Mouse (Mus musculus): ENCODE measurements around the gene Usp37.
A peak's percentile ranks its signal among the peaks of the same experiment; 100 is the strongest.

The Usp37 gene

GRCm38 (mm10) chr1:74460273-74460672 lies 83.8 kb downstream of the Usp37 start:
- DNase-seq: peak; percentile 30 to 35

DNA sequence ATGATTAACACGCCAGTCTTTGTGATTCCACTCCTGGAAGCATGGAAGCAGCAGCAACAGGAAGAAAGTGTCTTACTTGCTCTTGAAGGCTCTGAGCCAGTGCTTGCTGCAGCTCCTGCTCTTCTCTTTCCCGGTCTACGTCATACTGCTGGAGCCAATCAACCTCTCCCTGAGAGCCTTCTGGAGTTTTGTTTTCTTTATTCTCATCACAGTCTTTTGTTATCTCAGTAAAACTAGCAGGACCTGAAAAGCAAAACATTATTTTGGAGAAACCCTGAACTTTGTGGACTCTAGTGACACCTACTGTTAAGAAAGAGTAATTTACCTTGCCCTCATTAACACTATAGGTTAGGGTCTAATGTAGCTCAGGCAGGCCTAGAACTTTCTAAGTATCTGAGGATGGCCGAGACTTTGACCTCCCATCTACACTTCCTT lies 91.5 kb downstream of the Usp37 start:
- peak in 1 of 2 experiments; percentile 8 for DNase-seq

- DNase-seq: no peak
Observed at GRCm38 (mm10) chr1:74444538-74444937, 99.5 kb downstream of the Usp37 start.

DNA sequence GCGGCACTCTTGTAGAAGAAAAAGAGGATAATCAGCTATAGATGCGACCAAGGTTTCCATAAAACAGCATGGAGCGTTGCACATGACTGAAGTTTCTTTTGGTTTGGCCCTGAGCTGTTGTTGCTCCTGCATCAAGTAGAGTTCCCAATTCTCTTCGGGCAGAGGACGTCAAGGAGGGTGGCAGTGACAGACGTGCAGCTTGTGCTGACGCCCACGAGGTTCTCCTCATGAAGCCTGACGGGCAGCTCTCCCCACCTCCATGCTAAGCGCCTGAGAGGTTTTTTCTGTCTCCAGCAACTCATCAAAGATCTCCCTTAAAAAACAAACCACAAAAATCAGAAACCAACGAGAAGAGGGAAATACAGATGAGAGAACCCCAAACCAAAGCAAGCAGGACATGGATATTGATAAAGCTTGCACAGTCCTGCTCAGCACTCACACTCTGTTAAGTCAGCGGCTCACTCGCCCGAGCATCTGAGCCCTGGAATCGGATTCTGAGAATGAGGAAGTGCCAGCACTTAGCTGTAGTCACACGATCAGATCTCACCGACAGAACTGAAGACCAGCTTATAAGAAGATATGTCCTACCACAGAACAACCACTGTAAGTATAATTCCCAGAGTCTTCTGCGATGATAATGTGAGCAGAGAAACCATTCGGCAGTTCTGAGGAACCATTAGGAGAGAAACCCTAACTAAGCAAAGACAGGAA lies 104.8 kb downstream of the Usp37 start:
- DNase-seq: no peak

- no peak for DNase-seq
Observed at GRCm38 (mm10) chr1:74437702-74438427, 106.2 kb downstream of the Usp37 start.

- DNase-seq: no peak
Observed at GRCm38 (mm10) chr1:74435563-74435962, 108.5 kb downstream of the Usp37 start.

GRCm38 (mm10) chr1:74434596-74434995 lies 109.5 kb downstream of the Usp37 start:
- no peak for DNase-seq

DNA sequence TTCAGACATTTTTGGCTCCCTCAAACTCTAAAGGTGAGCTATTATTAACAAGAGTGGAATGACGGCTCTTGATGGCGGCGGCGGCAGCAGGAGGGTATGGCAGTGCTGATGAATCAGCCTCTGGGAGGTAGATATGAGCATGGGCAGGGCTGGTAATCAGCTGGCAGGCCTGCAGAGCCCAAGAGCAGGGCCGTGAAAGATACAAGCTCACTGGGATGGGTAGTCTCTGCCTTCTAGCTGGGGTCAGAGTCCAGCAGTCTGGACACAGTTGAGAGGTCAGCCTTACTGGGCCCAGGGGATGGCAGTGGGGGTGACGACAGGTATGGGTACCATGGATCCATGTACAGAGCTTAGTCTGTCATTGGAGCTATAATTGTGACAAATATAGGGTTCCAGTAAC lies 110.9 kb downstream of the Usp37 start:
- no peak for DNase-seq

DNA sequence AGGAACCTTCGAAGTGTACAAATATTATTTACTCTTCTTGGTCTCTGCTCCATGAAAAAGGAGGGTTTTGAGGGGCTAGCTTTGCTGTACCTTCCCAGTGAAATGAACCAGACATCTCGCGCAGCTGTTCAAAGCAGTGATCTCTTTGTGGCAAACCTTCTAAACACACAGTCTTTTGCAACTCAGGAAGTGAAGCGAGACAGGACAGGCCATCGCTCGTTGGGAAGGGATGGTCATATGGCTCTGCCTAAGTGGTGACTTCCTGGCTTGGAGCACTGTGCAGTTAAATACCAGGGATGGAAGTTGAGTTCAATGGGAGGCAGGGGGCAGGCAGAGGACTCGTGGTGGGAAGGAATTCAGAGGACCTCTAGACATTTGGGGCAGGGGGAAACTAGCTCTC lies 118.2 kb downstream of the Usp37 start:
- DNase-seq: no peak

- DNase-seq: no peak
Observed at GRCm38 (mm10) chr1:74423147-74423546, 120.9 kb downstream of the Usp37 start.

- DNase-seq: no peak
Observed at GRCm38 (mm10) chr1:74419440-74419794, 124.7 kb downstream of the Usp37 start.

GRCm38 (mm10) chr1:74418747-74419439 lies 125.2 kb downstream of the Usp37 start:
- peak in 1 of 2 experiments; percentile 26 for DNase-seq

DNA sequence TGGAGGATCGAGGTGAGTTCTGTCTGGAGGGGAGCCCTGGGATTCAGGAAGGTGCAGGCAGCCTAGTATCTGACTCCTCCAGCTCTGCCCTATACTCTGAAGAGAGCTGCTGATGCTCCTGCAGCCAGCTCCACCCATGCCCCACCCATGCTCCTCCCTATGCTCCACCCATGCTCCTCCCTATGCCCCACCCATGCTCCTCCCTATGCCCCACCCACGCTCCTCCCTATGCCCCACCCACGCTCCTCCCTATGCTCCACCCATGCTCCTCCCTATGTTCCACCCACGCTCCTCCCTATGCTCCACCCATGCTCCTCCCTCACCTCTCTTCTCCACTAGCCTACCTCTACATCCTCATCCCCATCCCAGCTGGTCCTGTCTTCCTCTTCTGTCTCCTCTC lies 128.9 kb downstream of the Usp37 start:
- DNase-seq: peak in 1 of 2 experiments; percentile 30

DNA sequence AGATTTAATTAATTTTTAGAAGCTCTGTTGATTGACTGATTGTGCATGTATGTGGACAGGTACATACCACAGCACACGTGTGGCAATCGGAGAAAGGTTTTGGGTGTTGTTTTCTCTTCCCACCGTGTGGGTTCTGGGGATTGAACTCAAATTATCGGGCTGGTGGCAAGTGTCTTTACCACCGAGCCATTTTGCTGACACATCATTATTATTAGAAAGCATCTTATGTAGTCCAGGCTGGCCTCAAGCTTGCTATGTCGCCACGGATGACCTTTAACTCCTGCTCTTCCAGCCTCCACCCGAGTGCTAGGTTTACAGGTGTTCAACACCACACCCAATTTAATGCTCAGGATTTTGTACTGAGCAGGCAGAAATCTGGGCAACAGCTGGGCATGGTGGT lies 131.4 kb downstream of the Usp37 start:
- no peak for DNase-seq

- DNase-seq: no peak
Observed at GRCm38 (mm10) chr1:74411753-74412325, 132.2 kb downstream of the Usp37 start.

DNA sequence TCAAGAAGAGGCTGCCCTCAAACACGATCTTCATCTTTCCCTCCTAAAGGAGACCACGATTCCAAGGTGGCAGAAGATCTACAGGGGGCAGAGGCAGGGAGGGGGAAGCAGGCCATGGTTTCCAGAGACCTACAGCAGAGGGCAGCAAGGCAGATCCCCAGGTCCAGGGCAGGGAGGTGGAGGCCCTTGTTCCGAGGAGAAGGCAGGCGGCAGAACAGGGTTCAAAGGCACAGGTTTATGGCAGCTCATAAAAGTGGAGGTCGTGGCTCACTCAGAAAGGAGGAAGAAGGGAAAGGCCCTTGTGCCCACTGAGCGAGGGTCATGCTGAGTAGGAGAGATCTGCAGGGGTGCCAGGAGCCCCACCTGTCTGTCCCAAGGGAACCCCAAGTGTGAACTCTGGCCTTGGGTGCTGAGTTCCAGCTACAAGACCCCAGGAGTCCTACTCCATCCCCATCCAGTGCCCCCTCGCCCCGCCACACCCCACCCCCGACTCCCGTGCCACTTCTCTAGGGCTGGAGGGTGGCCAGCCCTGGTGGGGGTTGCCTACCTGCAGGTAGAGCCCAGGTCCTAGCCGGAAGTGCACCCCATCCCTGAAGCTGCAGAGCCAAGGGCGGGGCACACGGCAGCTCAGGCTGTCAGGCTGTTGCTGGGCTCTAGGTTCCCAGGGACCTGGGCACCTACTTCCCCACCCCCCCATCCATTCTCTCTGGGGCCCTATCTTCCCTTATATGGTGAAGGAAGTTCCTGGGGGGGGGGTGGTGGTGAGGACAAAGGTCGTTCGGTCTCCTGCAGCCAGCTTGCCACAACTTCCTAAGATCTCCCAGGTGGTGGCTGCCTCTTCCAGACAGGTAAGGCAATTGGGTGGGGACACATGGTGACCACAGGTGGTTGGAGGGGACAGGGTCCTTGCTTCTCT lies 135.2 kb downstream of the Usp37 start, which contains the start of gene Vil1:
Vil1 (plus strand) TSS at position 788 of the 916 bp plus-strand sequence.
- no peak for DNase-seq

DNA sequence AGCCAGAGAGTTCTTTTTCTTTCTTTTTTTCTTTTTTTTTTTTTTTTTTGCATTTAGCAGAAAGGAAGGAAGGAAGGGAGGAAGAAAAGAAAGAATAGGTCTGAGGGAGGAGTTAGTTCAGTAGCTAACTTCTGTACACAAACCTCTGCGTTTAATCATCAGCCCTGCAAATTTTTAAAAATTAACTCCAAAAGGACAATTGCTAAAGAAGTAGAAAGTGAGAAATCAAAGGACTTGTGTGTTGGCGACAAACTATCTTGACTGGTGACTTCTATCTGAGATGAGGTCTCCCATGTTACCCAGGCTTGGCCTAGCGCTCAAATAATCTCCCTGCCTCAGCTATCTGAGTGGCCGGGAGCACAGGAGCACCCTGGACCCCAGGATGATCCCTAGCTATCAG lies 139.9 kb downstream of the Usp37 start:
- DNase-seq: no peak

DNA sequence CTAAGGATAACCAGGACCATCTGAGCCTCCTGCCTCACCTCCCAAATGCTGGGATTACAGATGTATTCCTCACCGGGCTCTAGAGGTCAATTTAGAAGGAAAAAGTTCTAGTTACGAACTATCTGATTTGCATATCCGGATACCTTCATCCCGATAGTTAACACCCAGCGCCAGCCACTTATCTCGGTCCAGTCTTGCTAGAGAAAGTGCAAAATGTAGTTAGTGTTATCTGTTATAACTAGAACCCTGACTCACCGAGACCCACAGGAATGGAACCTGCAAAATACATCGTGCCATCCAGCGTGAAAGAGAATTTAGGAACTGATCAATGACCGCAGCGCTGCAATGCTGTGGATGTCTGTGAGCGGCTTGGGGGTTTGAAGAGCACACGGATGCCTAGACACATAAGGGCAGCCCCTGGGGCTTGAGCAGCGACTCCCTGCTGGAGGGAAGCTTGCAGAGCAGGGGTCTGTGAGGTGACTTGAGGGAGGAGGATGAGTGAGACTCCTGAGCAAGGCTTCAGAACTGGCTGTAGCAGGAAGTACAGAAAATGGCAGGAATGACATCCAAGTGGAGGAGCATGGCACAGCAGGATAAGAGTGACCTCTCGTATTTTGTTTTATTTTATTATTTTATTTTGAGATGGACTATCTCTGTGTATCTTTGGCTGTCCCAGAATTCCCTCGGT lies 142.9 kb downstream of the Usp37 start:
- no peak for DNase-seq

DNA sequence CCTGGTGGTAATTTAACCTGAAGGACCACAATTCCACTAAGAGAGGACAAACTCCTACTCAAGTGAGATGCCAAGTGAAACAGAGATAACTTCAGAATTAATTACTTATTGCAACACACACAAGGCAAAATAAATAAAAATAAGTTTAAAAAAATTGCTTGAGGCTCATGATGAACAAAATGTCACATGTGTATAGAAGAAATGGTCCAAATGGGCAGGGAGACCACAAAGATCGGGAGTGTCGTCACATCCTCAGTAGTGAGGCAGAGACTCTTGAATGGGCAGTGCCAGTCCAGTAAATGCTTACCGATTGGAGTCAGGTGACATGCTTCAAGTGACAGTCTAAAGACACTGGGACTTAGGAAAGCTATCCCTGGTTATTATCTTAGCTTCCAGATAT lies 143.6 kb downstream of the Usp37 start:
- no peak for DNase-seq

DNA sequence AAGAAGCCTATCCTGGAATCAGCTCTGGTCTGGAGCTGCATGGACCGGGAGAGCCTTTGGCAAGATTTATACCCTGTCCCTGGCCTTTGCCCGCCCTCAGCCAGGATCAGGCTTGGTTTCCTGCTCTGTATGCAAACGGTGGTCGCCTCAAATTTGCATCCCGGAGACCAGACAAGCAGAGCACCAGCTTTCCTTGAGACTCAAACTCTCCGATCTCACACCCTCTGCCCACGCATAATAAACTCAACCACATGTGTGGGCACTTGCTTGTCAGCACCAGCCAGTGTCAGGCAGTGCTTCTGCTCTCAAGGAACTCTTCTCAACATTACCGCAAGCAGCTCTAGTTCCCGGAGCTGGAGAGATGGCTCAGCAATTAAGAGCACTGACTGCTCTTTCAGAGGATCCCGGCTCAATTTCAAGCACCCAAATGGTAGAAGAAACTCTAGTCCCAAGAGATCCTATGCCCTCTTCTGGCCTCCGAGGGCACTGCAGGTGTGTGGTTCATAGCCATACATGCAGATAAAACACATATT lies 146.1 kb downstream of the Usp37 start:
- DNase-seq: peak; percentile 75 to 78

DNA sequence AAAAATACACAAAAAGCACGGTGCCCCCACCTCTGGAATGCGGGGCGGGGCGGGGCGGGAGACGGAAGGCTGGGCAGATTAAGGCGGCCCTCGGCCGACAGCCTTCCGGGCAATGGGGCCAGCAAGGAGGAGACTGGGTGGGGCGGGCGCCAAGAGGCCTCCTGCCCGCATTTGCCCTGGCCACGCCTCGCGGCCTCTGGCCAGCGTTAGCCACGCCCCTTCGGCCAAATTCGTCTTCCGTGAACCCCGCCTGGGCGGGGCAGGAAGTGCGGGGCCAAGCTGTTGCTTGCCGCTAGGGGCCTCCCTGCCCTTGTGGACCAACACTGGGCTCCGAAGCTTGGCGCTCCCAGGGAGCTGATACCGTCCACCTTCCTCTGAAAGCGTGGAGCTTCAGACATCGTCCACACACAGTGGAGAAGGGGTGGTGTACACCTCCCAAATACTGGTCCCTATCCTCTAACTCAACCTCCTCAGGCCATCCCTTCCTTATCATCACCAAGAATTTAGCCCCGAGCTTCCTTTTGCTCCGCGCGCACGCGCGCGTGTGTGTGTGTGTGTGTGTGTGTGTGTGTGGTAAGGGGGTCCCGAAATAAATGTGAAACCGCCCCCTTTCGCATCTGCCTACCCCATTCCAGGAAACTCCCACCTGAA lies 146.7 kb downstream of the Usp37 start:
- peak; percentile 93 to 97 for DNase-seq
